Mouse (Mus musculus): ENCODE measurements around the gene Hmgcs1. TPM values are rescaled to one million over a fixed set of nuclear protein-coding genes. Genes with fewer than 3 reads are reported as not detected.
A peak's percentile ranks its signal among the peaks of the same experiment; 100 is the strongest.
"Not testable (repeated sequence)": the region's sequence is repeated elsewhere in the genome, so short reads cannot be mapped to it uniquely, and the experiment has no call there.

Gene Hmgcs1
- 109 and 115 TPM in 2 replicates for polyA plus RNA-seq (2015; fragmentation: Nextera tagmentation; extraction: Ambion mirVana)

DNA sequence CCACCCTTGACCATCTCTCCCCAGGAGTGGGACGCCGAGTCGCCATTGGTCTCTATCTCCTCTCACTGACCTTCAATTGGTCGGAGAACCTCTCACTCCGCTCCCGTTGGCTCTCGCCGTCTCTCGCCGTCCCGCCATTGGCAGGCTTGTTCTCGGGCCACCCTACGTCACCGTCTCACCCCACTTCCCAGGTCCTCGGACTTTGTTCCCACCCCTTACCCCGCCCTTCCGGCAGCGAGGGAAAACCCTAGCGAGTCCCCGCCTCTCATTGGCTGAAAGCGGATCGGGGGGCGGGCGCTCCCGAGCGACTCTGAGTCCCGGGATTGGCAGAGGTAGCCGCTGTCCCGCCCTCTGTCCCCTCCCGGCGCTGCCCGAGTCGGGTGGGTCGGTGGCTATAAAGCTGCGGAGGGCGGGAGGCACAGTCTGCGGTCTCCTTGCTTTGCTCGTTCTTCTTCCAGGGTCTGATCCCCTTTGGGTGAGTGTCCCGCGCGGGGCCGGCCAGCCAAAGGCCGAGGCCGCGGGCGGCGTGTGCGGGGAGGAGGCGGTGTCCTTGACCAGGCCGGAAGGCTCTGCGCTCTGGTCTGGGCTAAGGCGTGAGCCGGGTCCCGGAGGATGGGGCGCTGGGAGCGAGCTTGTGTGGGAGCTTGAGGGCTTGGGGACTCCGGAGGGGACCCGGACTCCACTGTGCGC is at the start of gene Hmgcs1:
TSS of gene Hmgcs1 (plus strand) at position 341 of the 690 bp plus-strand sequence.
- ATAC-seq (ENCODE audit: borderline replicate concordance, extremely low read depth, low FRiP score, low TSS enrichment): peak; percentile 100
- H3K4me2 ChIP-seq: peak within 1 kb of the TSS; percentile 75
- no peaks in the 10 kb centered on the region for H3K27me3 ChIP-seq
- peak within 1 kb of the TSS; percentile 94 for H3K27ac ChIP-seq
- 0 out of 2 replicates have a peak, but pooled peaks cover 5% of the 10 kb centered on the region for H3K36me3 ChIP-seq
- peak within 1 kb of the TSS; percentile 74 for H3K4me3 ChIP-seq
- H3K9ac ChIP-seq: peak within 1 kb of the TSS; percentile 84
- H3K9me3 ChIP-seq: no peaks in the 10 kb centered on the region
- WGBS: under 1% methylated on average over 59 of the region's 59 CpGs
- H3K4me1 ChIP-seq: peaks cover 29% of the 10 kb centered on the region

DNA sequence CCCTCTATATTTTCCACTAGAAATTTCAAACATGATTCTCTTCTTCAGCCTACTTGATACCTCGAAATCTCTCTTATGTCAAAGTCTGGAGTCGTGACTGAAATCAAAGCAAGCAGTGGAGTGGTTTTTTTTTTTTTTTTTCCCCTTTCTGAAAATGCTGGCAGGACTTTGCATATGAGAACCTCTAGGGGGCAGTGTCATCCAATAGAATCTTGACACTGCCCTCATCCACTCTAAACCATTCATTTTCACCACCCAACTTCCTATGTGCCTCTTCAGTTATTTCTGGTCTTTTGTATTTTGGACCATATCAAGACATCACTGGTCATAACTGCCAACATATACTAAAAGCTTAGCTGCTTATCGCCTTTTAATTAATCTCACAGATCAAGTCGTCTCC is 49.7 kb upstream of the Hmgcs1 start:
- no peak overlapping the region for H3K4me2 ChIP-seq
- no peaks in the 10 kb centered on the region for H3K36me3 ChIP-seq
- no peak overlapping the region for H3K9ac ChIP-seq
- 37% methylated on average over 4 of the region's 4 CpGs for WGBS
- H3K4me1 ChIP-seq: no peaks in the 10 kb centered on the region
- no peaks in the 10 kb centered on the region for H3K9me3 ChIP-seq
- no peak overlapping the region for H3K27ac ChIP-seq
- H3K4me3 ChIP-seq: no peak overlapping the region
- no peaks in the 10 kb centered on the region for H3K27me3 ChIP-seq
- ATAC-seq (ENCODE audit: borderline replicate concordance, extremely low read depth, low FRiP score, low TSS enrichment): no peak; the same call in 1 of the 2 replicates

DNA sequence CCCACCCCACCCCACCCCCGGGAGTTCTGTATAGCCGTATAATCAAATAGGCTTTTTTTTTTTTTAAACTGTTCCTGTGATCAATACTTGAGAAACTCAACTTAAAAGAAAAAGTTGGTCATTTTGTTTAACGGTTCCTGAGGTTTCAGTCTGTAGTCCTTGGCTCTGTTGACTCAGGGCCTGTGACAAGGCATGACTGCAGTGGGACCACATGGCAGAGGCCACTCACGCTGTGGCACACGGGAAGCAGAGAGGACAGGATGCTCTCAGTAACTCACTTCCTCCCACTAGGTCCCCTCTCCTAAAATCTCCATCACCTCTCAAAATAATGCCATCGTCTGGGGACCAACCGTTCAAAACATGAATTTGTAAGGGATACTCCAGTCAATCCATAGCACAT is 49.0 kb upstream of the Hmgcs1 start:
- H3K4me3 ChIP-seq: no peak overlapping the region
- no peaks in the 10 kb centered on the region for H3K4me1 ChIP-seq
- ATAC-seq (ENCODE audit: borderline replicate concordance, extremely low read depth, low FRiP score, low TSS enrichment): no peak
- no peaks in the 10 kb centered on the region for H3K36me3 ChIP-seq
- WGBS: 71% methylated on average over 7 of the region's 7 CpGs
- H3K9me3 ChIP-seq: no peaks in the 10 kb centered on the region
- no peak overlapping the region for H3K9ac ChIP-seq
- no peak overlapping the region for H3K27ac ChIP-seq
- no peak overlapping the region for H3K4me2 ChIP-seq
- no peaks in the 10 kb centered on the region for H3K27me3 ChIP-seq

DNA sequence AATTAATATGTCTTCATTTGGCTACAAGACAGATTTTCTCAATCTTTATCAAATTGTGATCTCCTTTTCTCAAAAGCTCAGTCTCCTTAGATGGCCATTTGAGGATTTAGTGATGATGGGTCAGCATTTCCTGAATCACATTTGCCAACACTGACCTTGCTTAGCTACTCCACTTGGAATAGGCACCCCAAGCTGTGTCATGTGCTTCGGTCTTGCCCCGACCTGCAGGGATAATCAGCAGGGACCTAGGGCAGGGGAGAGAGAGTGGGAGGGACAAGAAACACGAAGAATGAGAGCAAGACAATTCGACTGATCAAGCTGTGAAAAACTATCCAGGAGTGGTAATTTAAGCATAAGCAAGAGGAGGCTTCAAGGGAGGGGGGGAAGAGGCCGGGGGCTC is 45.4 kb upstream of the Hmgcs1 start:
- ATAC-seq (ENCODE audit: borderline replicate concordance, extremely low read depth, low FRiP score, low TSS enrichment): no peak
- Histone ChIP-seq H3K9me3 (no peaks in the 10 kb centered on the region), H3K4me1 (no peaks in the 10 kb centered on the region), H3K4me2 (no peak overlapping the region), H3K9ac (no peak overlapping the region), H3K27ac (no peak overlapping the region), H3K27me3 (no peaks in the 10 kb centered on the region), H3K4me3 (no peak overlapping the region), H3K36me3 (no peaks in the 10 kb centered on the region)
- 72% methylated on average over 5 of the region's 5 CpGs for WGBS

DNA sequence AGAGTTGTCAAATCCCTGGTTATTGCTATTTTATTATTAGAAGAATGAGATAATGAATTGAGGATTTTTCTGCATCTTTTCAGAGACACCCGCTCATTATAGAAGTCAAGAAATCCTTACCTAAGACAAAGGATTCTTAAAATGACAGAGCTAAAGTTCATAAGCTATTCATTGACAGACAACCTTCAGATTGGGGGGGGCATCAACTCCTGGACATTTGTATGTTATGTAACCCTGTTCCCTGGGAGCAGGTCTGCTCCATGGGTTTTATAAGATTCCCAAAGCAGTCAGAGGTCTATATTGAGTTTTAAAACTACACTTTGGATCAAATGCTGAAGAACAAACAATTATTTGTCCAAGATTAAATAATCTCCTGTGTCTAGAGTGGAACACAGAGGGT is 43.7 kb upstream of the Hmgcs1 start:
- WGBS: 92% methylated on average over 1 of the region's 1 CpGs
- Histone ChIP-seq H3K4me3 (no peak overlapping the region), H3K4me2 (no peak overlapping the region), H3K27me3 (no peaks in the 10 kb centered on the region), H3K36me3 (no peaks in the 10 kb centered on the region), H3K9me3 (no peaks in the 10 kb centered on the region), H3K4me1 (no peaks in the 10 kb centered on the region), H3K27ac (no peak overlapping the region), H3K9ac (no peak overlapping the region)
- ATAC-seq (ENCODE audit: borderline replicate concordance, extremely low read depth, low FRiP score, low TSS enrichment): no peak

DNA sequence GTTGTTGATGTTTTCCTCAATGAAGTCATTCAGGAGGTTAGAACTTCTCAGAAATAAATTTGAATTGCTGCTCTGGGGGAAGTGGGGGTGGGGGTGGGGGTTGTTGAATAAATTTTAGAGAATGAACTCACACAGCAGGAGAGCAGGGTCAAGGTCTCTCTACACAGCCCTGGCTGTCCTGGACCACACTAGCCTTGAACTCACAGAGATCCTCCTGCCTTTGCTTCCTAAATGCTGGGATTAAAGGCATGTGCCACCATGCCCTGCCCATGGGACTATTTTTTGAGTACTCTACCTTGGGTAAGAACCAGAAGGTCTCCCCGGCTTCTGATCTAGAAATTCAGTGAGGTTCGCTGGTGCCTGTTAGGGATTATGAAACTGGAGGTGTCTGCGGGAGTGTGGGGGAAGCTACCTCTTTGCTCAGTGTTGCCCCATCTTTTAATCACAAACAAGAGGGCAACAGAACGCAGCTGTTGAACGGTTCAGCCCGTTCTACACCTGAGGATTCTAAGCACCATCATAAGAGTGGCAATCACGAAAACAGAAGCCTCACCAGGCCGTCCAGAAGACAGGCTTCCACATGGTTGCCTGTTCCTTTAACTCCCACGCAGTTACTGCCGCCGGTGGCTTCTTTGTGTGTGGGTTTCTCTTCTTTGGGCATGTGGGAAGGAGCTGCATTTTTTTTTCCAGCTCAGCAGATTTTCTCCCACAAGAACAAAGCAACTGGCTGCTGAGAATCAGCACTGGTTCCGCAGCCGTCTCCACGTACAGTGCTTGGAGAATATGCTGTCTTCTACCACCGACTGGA is 41.1 kb upstream of the Hmgcs1 start:
- Histone ChIP-seq H3K27me3 (no peaks in the 10 kb centered on the region), H3K36me3 (no peaks in the 10 kb centered on the region), H3K9me3 (no peaks in the 10 kb centered on the region), H3K9ac (no peak overlapping the region), H3K4me3 (no peak overlapping the region), H3K4me1 (no peaks in the 10 kb centered on the region), H3K27ac (no peak overlapping the region), H3K4me2 (no peak overlapping the region)
- WGBS: 61% methylated on average over 15 of the region's 15 CpGs
- ATAC-seq (ENCODE audit: borderline replicate concordance, extremely low read depth, low FRiP score, low TSS enrichment): no peak

DNA sequence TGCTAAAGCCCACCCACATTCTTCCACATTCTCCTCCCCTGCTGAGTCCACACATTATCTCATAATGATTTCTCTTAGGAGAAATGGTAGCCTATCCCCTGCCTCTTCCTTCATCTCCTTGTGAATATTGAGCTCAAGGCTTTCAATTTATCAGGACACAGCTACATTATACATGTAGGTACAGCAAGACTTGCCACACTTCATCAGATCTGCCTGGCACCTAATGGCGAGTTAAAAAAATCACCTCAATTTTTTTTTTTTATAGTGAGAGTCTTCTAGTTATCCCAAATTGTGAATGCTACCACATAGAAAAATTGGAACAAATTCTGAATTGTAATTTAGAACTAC is 40.5 kb upstream of the Hmgcs1 start:
- Histone ChIP-seq H3K27me3 (no peaks in the 10 kb centered on the region), H3K4me1 (no peaks in the 10 kb centered on the region), H3K4me2 (no peak overlapping the region), H3K9me3 (no peaks in the 10 kb centered on the region), H3K9ac (no peak overlapping the region), H3K27ac (no peak overlapping the region), H3K36me3 (no peaks in the 10 kb centered on the region), H3K4me3 (no peak overlapping the region)
- ATAC-seq (ENCODE audit: borderline replicate concordance, extremely low read depth, low FRiP score, low TSS enrichment): no peak
- WGBS: 83% methylated on average over 1 of the region's 1 CpGs

DNA sequence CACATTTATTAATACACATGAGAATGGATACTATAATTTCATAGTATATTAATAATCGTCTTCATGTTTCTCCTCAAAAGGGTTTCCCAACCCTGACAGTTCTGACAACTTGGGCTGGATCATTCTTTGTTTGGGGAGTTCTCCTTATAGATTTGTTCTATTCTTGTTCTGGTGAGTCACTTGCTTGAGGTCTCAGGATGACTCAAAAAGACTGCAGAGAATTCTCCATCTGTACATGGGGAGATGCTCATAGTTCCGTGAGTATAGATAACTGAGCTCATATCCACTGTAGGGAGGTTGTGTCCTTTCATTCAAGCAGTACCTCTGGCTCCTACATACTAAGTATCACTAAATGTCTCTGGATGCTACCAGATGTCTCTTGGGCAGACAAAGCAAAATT is 35.4 kb upstream of the Hmgcs1 start:
- Histone ChIP-seq H3K9me3 (no peaks in the 10 kb centered on the region), H3K36me3 (no peaks in the 10 kb centered on the region), H3K27ac (no peak overlapping the region), H3K9ac (no peak overlapping the region), H3K4me3 (no peak overlapping the region), H3K4me2 (no peak overlapping the region), H3K27me3 (no peaks in the 10 kb centered on the region), H3K4me1 (no peaks in the 10 kb centered on the region)
- ATAC-seq (ENCODE audit: borderline replicate concordance, extremely low read depth, low FRiP score, low TSS enrichment): no peak
- 87% methylated on average over 2 of the region's 2 CpGs for WGBS

DNA sequence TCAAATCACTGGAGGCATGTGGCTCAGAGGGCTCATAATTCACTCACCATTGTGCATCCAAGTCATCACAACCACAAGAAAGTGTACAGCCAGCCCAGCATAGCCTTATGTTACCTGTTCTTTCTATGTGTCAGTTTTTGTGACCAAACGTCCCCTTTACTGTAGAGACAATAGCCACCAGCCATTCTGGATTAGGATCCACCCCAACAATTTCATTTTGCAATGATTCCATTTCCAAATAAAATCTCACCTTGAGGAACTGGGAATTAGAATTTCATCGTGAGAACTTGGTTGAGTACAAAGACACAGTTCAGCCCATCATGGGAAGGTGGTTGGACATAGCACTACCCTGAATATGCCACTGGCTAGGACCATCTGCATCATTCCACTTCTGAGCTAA is 33.9 kb upstream of the Hmgcs1 start:
- Histone ChIP-seq H3K27ac (no peak overlapping the region), H3K9ac (no peak overlapping the region), H3K4me3 (no peak overlapping the region), H3K27me3 (no peaks in the 10 kb centered on the region), H3K4me2 (no peak overlapping the region), H3K9me3 (no peaks in the 10 kb centered on the region), H3K4me1 (no peaks in the 10 kb centered on the region), H3K36me3 (no peaks in the 10 kb centered on the region)
- WGBS: 74% methylated on average over 2 of the region's 2 CpGs
- ATAC-seq (ENCODE audit: borderline replicate concordance, extremely low read depth, low FRiP score, low TSS enrichment): no peak

DNA sequence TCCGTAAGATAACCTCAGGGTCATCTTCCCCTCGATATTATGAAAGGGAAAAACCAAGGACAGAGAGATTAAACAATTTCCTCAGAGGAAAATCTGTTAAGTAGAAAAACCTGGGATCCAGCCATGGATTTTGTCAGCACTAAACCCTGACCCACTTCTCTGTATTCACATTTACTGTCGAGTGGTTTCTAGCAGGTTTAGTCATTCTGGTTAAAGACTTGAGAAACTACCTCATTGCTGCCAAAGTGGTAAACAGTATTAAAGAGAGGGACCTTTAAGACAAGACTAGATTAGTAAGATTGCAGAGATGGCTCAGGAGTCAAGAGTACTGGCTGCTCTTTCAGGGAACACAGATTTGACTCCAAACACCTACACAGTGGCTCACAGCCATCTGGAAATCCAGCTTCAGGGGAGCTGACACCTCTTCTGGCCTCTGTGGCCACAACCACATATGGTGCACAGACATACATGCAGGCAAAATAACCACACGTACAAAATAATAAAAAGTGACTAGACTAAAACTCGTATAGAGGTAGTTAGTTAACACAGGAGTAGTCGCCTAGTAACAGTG is 33.2 kb upstream of the Hmgcs1 start:
- H3K27ac ChIP-seq: no peak overlapping the region
- H3K27me3 ChIP-seq: no peaks in the 10 kb centered on the region
- H3K4me3 ChIP-seq: no peak overlapping the region
- no peaks in the 10 kb centered on the region for H3K36me3 ChIP-seq
- H3K4me1 ChIP-seq: no peaks in the 10 kb centered on the region
- WGBS: 70% methylated on average over 6 of the region's 6 CpGs
- H3K4me2 ChIP-seq: no peak overlapping the region
- no peak for ATAC-seq (ENCODE audit: borderline replicate concordance, extremely low read depth, low FRiP score, low TSS enrichment)
- H3K9me3 ChIP-seq: no peaks in the 10 kb centered on the region
- H3K9ac ChIP-seq: no peak overlapping the region

DNA sequence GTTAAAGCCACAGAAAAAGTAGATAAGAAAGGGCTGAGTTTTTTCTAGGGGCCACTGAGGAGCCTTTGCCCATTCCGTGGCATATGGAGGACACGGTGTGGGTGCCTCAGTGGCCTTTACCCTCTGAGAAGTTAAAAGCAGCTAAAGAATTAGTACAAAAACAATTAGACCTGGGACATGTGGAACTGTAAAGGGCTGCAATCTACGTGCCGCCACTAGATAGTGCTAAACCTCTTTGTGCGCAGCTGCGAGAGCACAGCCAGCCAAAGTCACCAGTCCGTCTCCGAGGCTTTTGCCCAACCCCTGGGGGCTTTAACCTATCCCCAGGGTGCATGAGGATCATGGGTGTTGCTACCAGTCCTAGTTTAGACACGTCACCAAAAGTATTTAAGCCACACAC is 28.8 kb upstream of the Hmgcs1 start:
- not testable (repeated sequence) for H3K27ac ChIP-seq; H3K4me3 ChIP-seq; ATAC-seq (ENCODE audit: borderline replicate concordance, extremely low read depth, low FRiP score, low TSS enrichment); H3K9me3 ChIP-seq; H3K36me3 ChIP-seq; H3K9ac ChIP-seq; H3K4me1 ChIP-seq; H3K27me3 ChIP-seq; H3K4me2 ChIP-seq
- 84% methylated on average over 7 of the region's 9 CpGs for WGBS

DNA sequence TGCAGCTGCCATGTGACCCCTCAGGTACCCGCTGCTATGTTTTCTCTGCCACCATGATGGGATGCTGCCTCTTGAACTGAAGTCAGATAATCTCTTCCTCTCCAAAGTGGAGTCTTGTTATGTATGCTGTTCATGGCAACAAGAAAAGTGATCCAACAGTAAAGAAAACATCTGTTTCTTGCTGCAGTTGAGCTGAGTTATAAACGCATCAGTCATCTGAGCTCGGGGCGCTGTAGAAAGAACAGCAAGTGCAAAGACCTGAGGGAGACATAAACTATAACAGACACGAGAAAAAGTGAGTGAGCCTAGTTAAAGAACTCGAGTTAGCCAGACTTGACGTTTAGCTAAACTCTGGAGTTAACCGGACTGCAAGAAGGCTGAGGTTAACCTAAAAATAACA is 11.4 kb upstream of the Hmgcs1 start:
- ATAC-seq (ENCODE audit: borderline replicate concordance, extremely low read depth, low FRiP score, low TSS enrichment): no peak
- 56% methylated on average over 8 of the region's 8 CpGs for WGBS
- H3K27me3 ChIP-seq: no peaks in the 10 kb centered on the region

More for the DNA sequence above, 11.4 kb upstream of the Hmgcs1 start:
- H3K4me2 ChIP-seq: no peak overlapping the region
- no peak overlapping the region for H3K9ac ChIP-seq
- no peak overlapping the region for H3K27ac ChIP-seq
- H3K9me3 ChIP-seq: no peaks in the 10 kb centered on the region
- H3K4me3 ChIP-seq: no peak overlapping the region
- no peaks in the 10 kb centered on the region for H3K4me1 ChIP-seq
- H3K36me3 ChIP-seq: no peaks in the 10 kb centered on the region

Data from lung, embryonic 15.5 days (tissue).